In the genomic region with DNA sequence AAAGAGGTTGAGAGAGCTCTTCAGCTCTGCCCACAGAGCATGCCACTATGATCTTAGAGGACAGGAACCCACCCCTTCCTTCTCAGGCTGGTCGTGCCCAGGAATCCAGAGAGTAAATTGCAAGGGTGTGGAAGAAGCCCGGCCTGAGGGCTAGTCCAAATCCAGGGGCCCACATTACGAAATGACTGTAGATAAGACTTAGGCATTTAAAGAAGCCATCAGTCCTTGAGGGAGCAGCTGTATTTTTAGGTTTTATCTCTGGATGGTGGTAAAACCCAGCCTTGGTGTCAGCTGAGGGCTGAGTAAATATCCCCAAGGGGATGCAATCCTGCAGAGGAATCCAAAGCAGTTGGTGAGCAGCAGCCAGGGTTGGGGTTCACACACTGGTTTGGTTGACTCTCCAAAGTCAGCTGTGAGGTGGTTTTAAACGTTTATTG, we compare ENCODE assay signal across 19 mouse cellular contexts. TPM values are rescaled to one million over a fixed set of nuclear protein-coding genes. Genes with fewer than 3 reads are reported as not detected.
DNase-seq lines count a peak whose midpoint lies in the region; ATAC-seq and TF ChIP-seq lines count a peak whose summit lies in the region.
"Had no signal": no experiment of that assay in that cellular context is flagged by ENCODE, and none has a peak within 500 bp of the region (broad histone marks: within the 10 kb centered on the region; RNA-seq: fewer than 3 reads in every experiment).

No protein-coding gene starts in this region.

- peak; percentile 30 to 42 for DNase-seq in lung, adult 18-20 months
- no peak for DNase-seq in lung, postnatal 14 days
- DNase-seq in 3134 (ENCODE audit: extremely low read depth, insufficient read length, low spot score), result peak; percentile 42
- no peak for DNase-seq in Patski (ENCODE audit: low read depth, low spot score)
- DNase-seq in lung, postnatal 4 days, result peak; percentile 6 to 55
- DNase-seq in embryo, embryonic 10.5 days (ENCODE audit: low spot score), result no peak
- DNase-seq: adrenal gland, postnatal 10 days; cerebellum, adult 8-10 months; cerebellum, postnatal 25 days; gastrocnemius, postnatal 14 days; kidney, adult 11 months; right cerebral cortex, postnatal 4 days had no signal

- ATAC-seq in Patski, result peak; percentile 63
- no peak for ATAC-seq in inflammation-experienced regulatory T-cells, adult 6 months
- ATAC-seq: forebrain, embryonic 14.5 days; hindbrain, embryonic 16.5 days; midbrain, embryonic 15.5 days had no signal

- in situ Hi-C loops in Patski (cut with MboI; ENCODE audit: low pct_unique_long_range_greater_than_20kb), result no loop called here

- POLR2A ChIA-PET in Patski (lab: Charles Lee), result interaction anchor here (1.0 kb wide), 2 partner anchors 11 to 15 kb away, joined by 3 to 4 read pairs; no protein-coding TSS in a partner anchor

- peak; percentile 15 for TF ChIP-seq CTCF in Patski (IDR thresholded peaks at IDR 0.05)

- CTCF ChIA-PET in Patski (lab: Charles Lee), result interaction anchor here (0.8 to 2.2 kb wide), 9 partner anchors 8 to 89 kb away, joined by 3 to 6 read pairs (median 3); no protein-coding TSS in a partner anchor

- H3K27me3 ChIP-seq in Patski, result no peaks in the 10 kb centered on the region
- H3K27me3 ChIP-seq: heart, embryonic 15.5 days; kidney, embryonic 15.5 days; limb, embryonic 13.5 days; midbrain, embryonic 15.5 days had no signal

RNA-seq across cellular contexts. Expression of a gene that starts 6.7 kb away (rescaled TPM):
- 33.4 TPM for polyA plus RNA-seq in Patski (2021)
- 1 to 10 TPM in 2 of 3 experiments, under 1 TPM in 1; 0.71 to 8.2 (median 1.2) TPM for polyA plus RNA-seq in inflammation-experienced regulatory T-cells, adult 6 months (2017; shearing (Covaris generic))

Comparison
In these comparisons a context has a peak if more than half of its experiments do, and no peak if none do; other contexts are left out.
1. DNase-seq: peak in lung, adult 18-20 months (2 of 2), 3134 (single experiment) and lung, postnatal 4 days (2 of 2); none in lung, postnatal 14 days (single experiment), Patski (single experiment) and embryo, embryonic 10.5 days (single experiment).